Mouse (Mus musculus) heart, embryonic 16.5 days (tissue): Measurements from ENCODE around the gene Clpsl2. TPM values are rescaled to one million over a fixed set of nuclear protein-coding genes. Genes with fewer than 3 reads are reported as not detected.

ENCODE experiments used
- ATAC-seq: fragments of 200-750 bp; cut with Nextera tagmentation; replicated peaks from 2 replicates; pipeline ENCODE4 v1.8.0; 2017; ENCODE audit warnings: moderate number of reproducible peaks; ENCODE audit not compliant: insufficient read depth, low FRiP score; ENCODE audit errors: extremely low read depth
- H3K27ac ChIP-seq: fragments of 300-500 bp; sonication (generic); 2 replicates; pipeline ENCODE4 v1.5.1; 2014; ENCODE audit warnings: mild to moderate bottlenecking, low read length, control low read depth, moderate library complexity
- H3K27me3 ChIP-seq: fragments of 300-500 bp; sonication (generic); 2 replicates; pipeline ENCODE4 v1.6.1; 2014; ENCODE audit warnings: low read length, mixed read lengths; ENCODE audit not compliant: control insufficient read depth, insufficient read depth
- H3K36me3 ChIP-seq: fragments of 300-500 bp; sonication (generic); 2 replicates; pipeline ENCODE4 v1.6.1; 2014; ENCODE audit not compliant: control insufficient read depth, insufficient read depth
- H3K4me1 ChIP-seq: fragments of 300-500 bp; sonication (generic); 2 replicates; pipeline ENCODE4 v1.6.1; 2014; ENCODE audit warnings: low read length, mixed read lengths; ENCODE audit not compliant: control insufficient read depth, insufficient read depth
- H3K4me2 ChIP-seq: fragments of 300-500 bp; sonication (generic); 2 replicates; pipeline ENCODE4 v1.6.1; 2014; ENCODE audit warnings: low read depth, mild to moderate bottlenecking, control low read depth, low read length
- H3K4me3 ChIP-seq: fragments of 300-500 bp; sonication (generic); 2 replicates; pipeline ENCODE4 v1.5.1; 2014; ENCODE audit warnings: mild to moderate bottlenecking, control low read depth, low read length
- H3K9ac ChIP-seq: fragments of 300-500 bp; sonication (generic); 2 replicates; pipeline ENCODE4 v1.6.1; 2014; ENCODE audit warnings: low read length, control low read depth
- H3K9me3 ChIP-seq: fragments of 300-500 bp; sonication (generic); replicated peaks from 2 replicates; pipeline ENCODE4 v1.6.1; 2016; ENCODE audit warnings: low read length; ENCODE audit not compliant: control insufficient read depth
- WGBS: fragments of 180-500 bp; shearing (Covaris S2); extraction: QIAGEN DNeasy Blood & Tissue Kit; methylation state at CpG from one replicate; pipeline ENCODE4 v1.1.7; 2014; 5-methylcytosine and 5-hydroxymethylcytosine counted together
- polyA plus RNA-seq: library from polyadenylated mRNA; unstranded; fragments of >200 nt; fragmentation: Nextera tagmentation; extraction: Ambion mirVana; gene quantifications from 2 replicates; pipeline ENCODE4 v1.2.1, GENCODE M21; 2015

The Clpsl2 gene
- not detected in 2 replicates for polyA plus RNA-seq

- Histone ChIP-seq H3K27ac (no peak within 1 kb of the TSS), H3K36me3 (no peaks in the 10 kb centered on the region), H3K9me3 (no peaks in the 10 kb centered on the region), H3K27me3 (no peaks in the 10 kb centered on the region), H3K9ac (no peak within 1 kb of the TSS), H3K4me2 (no peak within 1 kb of the TSS), H3K4me3 (no peak within 1 kb of the TSS), H3K4me1 (no peaks in the 10 kb centered on the region)
- 71% methylated on average over 14 of the region's 14 CpGs for WGBS
- ATAC-seq, result no peak
Observed at GRCm38 (mm10) chr17:28549111-28549510, at the start of gene Clpsl2. TSS of gene Clpsl2 (plus strand) at chr17:28549411.

- no peaks in the 10 kb centered on the region for H3K27me3 ChIP-seq
- no peak overlapping the region for H3K27ac ChIP-seq
- ATAC-seq, result no peak
- H3K36me3 ChIP-seq, result no peaks in the 10 kb centered on the region
- H3K4me2 ChIP-seq, result no peak overlapping the region
- no peaks in the 10 kb centered on the region for H3K4me1 ChIP-seq
- no peak overlapping the region for H3K9ac ChIP-seq
- WGBS, result 67% methylated on average over 3 of the region's 3 CpGs
- H3K9me3 ChIP-seq, result 0 out of 2 replicates have a peak, but pooled peaks cover 2% of the 10 kb centered on the region
- no peak overlapping the region for H3K4me3 ChIP-seq
Observed at GRCm38 (mm10) chr17:28500465-28500864, 48.7 kb upstream of the Clpsl2 start.

GRCm38 (mm10) chr17:28502196-28502821, 46.9 kb upstream of the Clpsl2 start:
- Histone ChIP-seq H3K4me1 (peaks cover 8% of the 10 kb centered on the region), H3K4me2 (no peak overlapping the region), H3K9ac (no peak overlapping the region), H3K9me3 (no peaks in the 10 kb centered on the region), H3K27me3 (no peaks in the 10 kb centered on the region), H3K4me3 (no peak overlapping the region), H3K27ac (no peak overlapping the region), H3K36me3 (no peaks in the 10 kb centered on the region)
- WGBS, result 49% methylated on average over 7 of the region's 7 CpGs
- ATAC-seq, result no peak

- H3K27me3 ChIP-seq, result no peaks in the 10 kb centered on the region
- peaks cover 13% of the 10 kb centered on the region for H3K4me1 ChIP-seq
- H3K27ac ChIP-seq, result peak overlapping the region; percentile 30; the same call in 1 of the 2 replicates
- no peak overlapping the region for H3K4me2 ChIP-seq
- WGBS, result 74% methylated on average over 6 of the region's 6 CpGs
- no peak for ATAC-seq
- H3K9ac ChIP-seq, result no peak overlapping the region
- H3K4me3 ChIP-seq, result no peak overlapping the region
- H3K36me3 ChIP-seq, result no peaks in the 10 kb centered on the region
- H3K9me3 ChIP-seq, result no peaks in the 10 kb centered on the region
Observed at GRCm38 (mm10) chr17:28504182-28504581, 45.0 kb upstream of the Clpsl2 start.

GRCm38 (mm10) chr17:28505591-28505990, 43.6 kb upstream of the Clpsl2 start:
- Histone ChIP-seq H3K36me3 (no peaks in the 10 kb centered on the region), H3K9me3 (no peaks in the 10 kb centered on the region), H3K27ac (0 out of 2 replicates have a peak overlapping the region, but pooled peaks have one; percentile 32), H3K9ac (no peak overlapping the region), H3K4me1 (peaks cover 18% of the 10 kb centered on the region), H3K27me3 (no peaks in the 10 kb centered on the region), H3K4me2 (no peak overlapping the region), H3K4me3 (no peak overlapping the region; the same call in 1 of the 2 replicates)
- WGBS, result 81% methylated on average over 4 of the region's 4 CpGs
- ATAC-seq, result no peak

- Histone ChIP-seq H3K27ac (peak overlapping the region; percentile 55), H3K4me3 (peak overlapping the region; percentile 20), H3K4me2 (no peak overlapping the region; the same call in 1 of the 2 replicates), H3K36me3 (no peaks in the 10 kb centered on the region), H3K9me3 (no peaks in the 10 kb centered on the region), H3K27me3 (no peaks in the 10 kb centered on the region), H3K4me1 (peaks cover 23% of the 10 kb centered on the region), H3K9ac (peak overlapping the region; percentile 50)
- no peak for ATAC-seq
- 23% methylated on average over 5 of the region's 5 CpGs for WGBS
Observed at GRCm38 (mm10) chr17:28506895-28507294, 42.3 kb upstream of the Clpsl2 start.

- ATAC-seq, result no peak
- Histone ChIP-seq H3K36me3 (no peaks in the 10 kb centered on the region), H3K27me3 (no peaks in the 10 kb centered on the region), H3K27ac (peak overlapping the region; percentile 55), H3K4me1 (peaks cover 25% of the 10 kb centered on the region), H3K4me3 (peak overlapping the region; percentile 20; the same call in 1 of the 2 replicates), H3K9me3 (no peaks in the 10 kb centered on the region), H3K9ac (peak overlapping the region; percentile 50), H3K4me2 (peak overlapping the region; percentile 11)
- WGBS, result 20% methylated on average over 5 of the region's 5 CpGs
Observed at GRCm38 (mm10) chr17:28507496-28507895, 41.7 kb upstream of the Clpsl2 start.

GRCm38 (mm10) chr17:28510445-28511342, 38.5 kb upstream of the Clpsl2 start:
- Histone ChIP-seq H3K4me1 (peaks cover 32% of the 10 kb centered on the region), H3K27me3 (no peaks in the 10 kb centered on the region), H3K4me2 (peak overlapping the region; percentile 58), H3K4me3 (peak overlapping the region; percentile 32), H3K9ac (peak overlapping the region; percentile 65), H3K27ac (peak overlapping the region; percentile 44), H3K36me3 (no peaks in the 10 kb centered on the region), H3K9me3 (no peaks in the 10 kb centered on the region)
- no peak for ATAC-seq
- WGBS, result 5% methylated on average over 28 of the region's 28 CpGs
